Mouse (Mus musculus): ENCODE results near the gene Olfml2b.

GRCm38 (mm10) chr1:170709969-170710368 lies 65.6 kb downstream of the Olfml2b start:
- TF ChIP-seq CTCF (IDR thresholded peaks at IDR 0.05; ENCODE audit: low read depth) (no peak), EP300 (optimal IDR thresholded peaks at IDR 0.05) (no peak)
